Mouse (Mus musculus): Measurements from ENCODE around the gene Bcl7a. TPM values are rescaled to one million over a fixed set of nuclear protein-coding genes. Genes with fewer than 3 reads are reported as not detected.

The Bcl7a gene
- total RNA-seq, 2 experiments from 2014 or later: 69.0 to 71.7 TPM

- DNase-seq (ENCODE audit: low spot score in 2 of 2): no peak
- intact Hi-C loops (cut with DNase I): no loop called here
These were observed 26.4 kb downstream of the Bcl7a start for GRCm38 (mm10) chr5:123370049-123370448.

GRCm38 (mm10) chr5:123375262-123375661 is 31.6 kb downstream of the Bcl7a start:
- intact Hi-C loops (cut with DNase I): no loop called here
- DNase-seq (ENCODE audit: low spot score in 2 of 2): no peak

GRCm38 (mm10) chr5:123375793-123376452 is 32.3 kb downstream of the Bcl7a start:
- no peak for DNase-seq (ENCODE audit: low spot score in 2 of 2)
- intact Hi-C loops (cut with DNase I): no loop called here

GRCm38 (mm10) chr5:123376569-123376968 is 32.9 kb downstream of the Bcl7a start:
- peak in 1 of 2 experiments; percentile 59 for DNase-seq (ENCODE audit: low spot score in 2 of 2)

GRCm38 (mm10) chr5:123377120-123377955 is 33.7 kb downstream of the Bcl7a start:
- intact Hi-C loops (cut with DNase I): no loop called here
- peak; percentile 55 to 70 for DNase-seq (ENCODE audit: low spot score in 2 of 2)

More at GRCm38 (mm10) chr5:123376569-123376968, 32.9 kb downstream of the Bcl7a start:
- intact Hi-C loops (cut with DNase I): no loop called here

GRCm38 (mm10) chr5:123378712-123379111 is 35.1 kb downstream of the Bcl7a start:
- no peak for DNase-seq (ENCODE audit: low spot score in 2 of 2)
- intact Hi-C loops (cut with DNase I): loop anchor here (2.0 kb wide), 1 partner anchor 58 kb away; no protein-coding TSS in a partner anchor

- no peak for DNase-seq (ENCODE audit: low spot score in 2 of 2)
- intact Hi-C loops (cut with DNase I): loop anchor here (2.0 kb wide), 1 partner anchor 57 kb away; no protein-coding TSS in a partner anchor
These were observed 35.9 kb downstream of the Bcl7a start for GRCm38 (mm10) chr5:123379504-123379931.

- DNase-seq (ENCODE audit: low spot score in 2 of 2): no peak
- intact Hi-C loops (cut with DNase I): no loop called here
These were observed 38.3 kb downstream of the Bcl7a start for GRCm38 (mm10) chr5:123381968-123382367.

- no peak for DNase-seq (ENCODE audit: low spot score in 2 of 2)
- intact Hi-C loops (cut with DNase I): no loop called here
These were observed 39.1 kb downstream of the Bcl7a start for GRCm38 (mm10) chr5:123382686-123383085.

GRCm38 (mm10) chr5:123388452-123388851 is 44.8 kb downstream of the Bcl7a start:
- no peak for DNase-seq (ENCODE audit: low spot score in 2 of 2)
- intact Hi-C loops (cut with DNase I): no loop called here

- no peak for DNase-seq (ENCODE audit: low spot score in 2 of 2)
- intact Hi-C loops (cut with DNase I): no loop called here
These were observed 47.2 kb downstream of the Bcl7a start for GRCm38 (mm10) chr5:123390536-123391441.

- intact Hi-C loops (cut with DNase I): no loop called here
- peak in 1 of 2 experiments; percentile 39 for DNase-seq (ENCODE audit: low spot score in 2 of 2)
These were observed 47.8 kb downstream of the Bcl7a start for GRCm38 (mm10) chr5:123391442-123391809.

GRCm38 (mm10) chr5:123393786-123394302 is 50.2 kb downstream of the Bcl7a start:
- intact Hi-C loops (cut with DNase I): no loop called here
- DNase-seq (ENCODE audit: low spot score in 2 of 2): no peak

- intact Hi-C loops (cut with DNase I): no loop called here
- peak; percentile 90 for DNase-seq (ENCODE audit: low spot score in 2 of 2)
These were observed 50.8 kb downstream of the Bcl7a start, which contains the start of gene Mlxip for GRCm38 (mm10) chr5:123394303-123394956. TSS of gene Mlxip (plus strand) at chr5:123394798.

GRCm38 (mm10) chr5:123394957-123395881 is 51.6 kb downstream of the Bcl7a start:
- intact Hi-C loops (cut with DNase I): no loop called here

GRCm38 (mm10) chr5:123396901-123397464 is 53.3 kb downstream of the Bcl7a start:
- intact Hi-C loops (cut with DNase I): no loop called here
- DNase-seq (ENCODE audit: low spot score in 2 of 2): no peak

More at GRCm38 (mm10) chr5:123394957-123395881, 51.6 kb downstream of the Bcl7a start:
- DNase-seq (ENCODE audit: low spot score in 2 of 2): no peak

- intact Hi-C loops (cut with DNase I): no loop called here
- peak in 1 of 2 experiments; percentile 25 for DNase-seq (ENCODE audit: low spot score in 2 of 2)
These were observed 54.2 kb downstream of the Bcl7a start for GRCm38 (mm10) chr5:123397786-123398185.

Data from left cerebral cortex, postnatal 36 days (tissue).